Mouse (Mus musculus): ENCODE results near the gene Esp8.
"Not testable (repeated sequence)": the region's sequence is repeated elsewhere in the genome, so short reads cannot be mapped to it uniquely, and the experiment has no call there.

GRCm38 (mm10) chr17:40483566-40483965, 36.3 kb upstream of the Esp8 start:
- TF ChIP-seq EP300 (IDR thresholded peaks at IDR 0.05; ENCODE audit: low read depth in 1 of 2, low read length in 2 of 2); CHD2 (IDR thresholded peaks at IDR 0.05; ENCODE audit: low read length); CTCF (IDR thresholded peaks at IDR 0.05 in 2 of 3, conservative IDR thresholded peaks at IDR 0.05 in 1 of 3; ENCODE audit: control insufficient read depth in 1 of 3, insufficient read depth in 1 of 3, low read depth in 2 of 3, low read length in 3 of 3, poor library complexity in 1 of 3, severe bottlenecking in 1 of 3); MEF2A (IDR thresholded peaks at IDR 0.05; ENCODE audit: extremely low read depth, insufficient replicate concordance, low read depth, low read length, poor library complexity, severe bottlenecking); MYB (IDR thresholded peaks at IDR 0.05; ENCODE audit: low read depth, low read length); MXI1 (IDR thresholded peaks at IDR 0.05; ENCODE audit: low read depth, low read length); CHD1 (IDR thresholded peaks at IDR 0.05; ENCODE audit: low read depth, low read length); POLR2A (IDR thresholded peaks at IDR 0.05; ENCODE audit: control insufficient read depth in 1 of 2, insufficient read depth in 1 of 2, low read depth in 1 of 2, low read length in 2 of 2, poor library complexity in 1 of 2); SIN3A (IDR thresholded peaks at IDR 0.05; ENCODE audit: low read length); HCFC1 (IDR thresholded peaks at IDR 0.05; ENCODE audit: low read depth, low read length); USF1 (IDR thresholded peaks at IDR 0.05; ENCODE audit: low read depth, low read length); MAX (IDR thresholded peaks at IDR 0.05; ENCODE audit: low read length); GATA1 (IDR thresholded peaks at IDR 0.05; ENCODE audit: low read depth, low read length): not testable (repeated sequence)
